Mouse (Mus musculus) C2C12 (cell line): ENCODE results near the gene Stpg4. TPM values are rescaled to one million over a fixed set of nuclear protein-coding genes. Genes with fewer than 3 reads are reported as not detected.

Experiments used
- H3K27me3 ChIP-seq: one replicate; pipeline ENCODE4 v1.6.1; 2011; ENCODE audit not compliant: control insufficient read depth, insufficient read depth, insufficient read length
- H3K36me3 ChIP-seq: one replicate; pipeline ENCODE4 v1.6.1; 2011; ENCODE audit not compliant: control insufficient read depth, insufficient read depth
- H3K4me3 ChIP-seq: one replicate; pipeline ENCODE4 v1.5.1; 2011; ENCODE audit warnings: mild to moderate bottlenecking, control low read depth; ENCODE audit not compliant: poor library complexity, insufficient read depth, severe bottlenecking
- H3K79me2 ChIP-seq: one replicate; pipeline ENCODE4 v1.6.1; 2011; ENCODE audit not compliant: control insufficient read depth, insufficient read depth
- H3K79me3 ChIP-seq: one replicate; pipeline ENCODE4 v1.6.1; 2011; ENCODE audit warnings: low read depth, control low read depth
- H3ac ChIP-seq: one replicate; pipeline ENCODE3; 2011; ENCODE audit warnings: low read depth; ENCODE audit not compliant: control insufficient read depth, insufficient read length
- CEBPB ChIP-seq: IDR thresholded peaks from one replicate; pipeline ENCODE4 v1.6.1; 2011; ENCODE audit warnings: low read depth, mild to moderate bottlenecking, control low read depth, moderate library complexity
- CTCF ChIP-seq: IDR thresholded peaks from one replicate; pipeline ENCODE4 v1.5.1; 2011; ENCODE audit not compliant: control insufficient read depth, insufficient read depth, insufficient read length
- FOSL1 ChIP-seq: IDR thresholded peaks from one replicate; pipeline ENCODE4 v1.8.0; 2011; ENCODE audit warnings: mild to moderate bottlenecking, low read length; ENCODE audit not compliant: poor library complexity, insufficient read depth, severe bottlenecking
- MAX ChIP-seq: IDR thresholded peaks from one replicate; pipeline ENCODE4 v1.6.1; 2011; ENCODE audit warnings: mild to moderate bottlenecking, control low read depth
- MYOD1 ChIP-seq: IDR thresholded peaks from one replicate; pipeline ENCODE4 v1.6.1; 2011; ENCODE audit warnings: low read depth; ENCODE audit not compliant: control insufficient read depth, insufficient read length
- MYOG ChIP-seq: IDR thresholded peaks from one replicate; pipeline ENCODE4 v1.6.1; 2011; ENCODE audit not compliant: control insufficient read depth, insufficient read length; ENCODE audit errors: extremely low read depth
- USF1 ChIP-seq: IDR thresholded peaks from one replicate; pipeline ENCODE4 v1.6.1; 2011; ENCODE audit warnings: low read depth, mild to moderate bottlenecking, control low read depth, moderate library complexity
- polyA plus RNA-seq: library from polyadenylated mRNA; unstranded; fragments of >200 nt; fragmentation: generic; extraction: Trizol; gene quantifications from one replicate; pipeline ENCODE4 v1.2.1, GENCODE M21; 2012; ENCODE audit warnings: missing spikeins

The Stpg4 gene
- polyA plus RNA-seq, 1 experiment = not detected

- Histone ChIP-seq H3K36me3 (no peaks in the 10 kb centered on the region), H3ac (no peak overlapping the region), H3K79me3 (no peaks in the 10 kb centered on the region), H3K4me3 (no peak overlapping the region), H3K79me2 (no peaks in the 10 kb centered on the region), H3K27me3 (no peaks in the 10 kb centered on the region)
- TF ChIP-seq MYOD1 (no peak), CTCF (no peak), FOSL1 (no peak), MYOG (no peak), CEBPB (no peak), USF1 (no peak), MAX (no peak)
Measured at GRCm38 (mm10) chr17:87356261-87356660, 71.3 kb downstream of the Stpg4 start.

DNA sequence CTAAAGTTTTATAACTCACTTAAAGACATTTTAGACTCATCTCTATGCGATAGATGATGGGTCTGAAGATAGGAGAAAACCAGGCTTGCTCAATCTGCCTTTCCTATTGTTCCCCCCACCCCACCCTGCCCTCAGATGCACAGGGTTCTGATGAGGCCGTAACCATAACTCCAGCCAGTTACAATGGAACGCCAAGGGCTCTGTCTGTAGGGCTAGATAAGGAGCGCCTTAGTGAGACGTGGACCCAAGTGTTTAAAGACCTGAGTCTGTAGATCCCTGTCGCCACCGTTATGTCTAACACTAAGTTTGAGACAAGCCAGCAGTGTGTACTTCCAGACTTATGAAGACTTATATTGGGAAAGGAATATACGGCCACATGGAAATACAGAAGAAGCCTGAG lies 72.1 kb downstream of the Stpg4 start:
- Histone ChIP-seq H3K36me3 (no peaks in the 10 kb centered on the region), H3K79me2 (no peaks in the 10 kb centered on the region), H3K79me3 (no peaks in the 10 kb centered on the region), H3K4me3 (no peak overlapping the region), H3K27me3 (no peaks in the 10 kb centered on the region), H3ac (no peak overlapping the region)
- no peak for TF ChIP-seq USF1
- no peak for TF ChIP-seq MYOG
- no peak for TF ChIP-seq FOSL1
- no peak for TF ChIP-seq CTCF
- no peak for TF ChIP-seq MAX
- TF ChIP-seq CEBPB = no peak
- no peak for TF ChIP-seq MYOD1

- TF ChIP-seq CTCF (no peak), MAX (no peak), MYOD1 (peak; percentile 58), USF1 (no peak)
- Histone ChIP-seq H3K27me3 (no peaks in the 10 kb centered on the region), H3K79me2 (no peaks in the 10 kb centered on the region), H3K36me3 (no peaks in the 10 kb centered on the region), H3K4me3 (no peak overlapping the region), H3ac (no peak overlapping the region), H3K79me3 (no peaks in the 10 kb centered on the region)
Measured at GRCm38 (mm10) chr17:87353745-87354320, 73.7 kb downstream of the Stpg4 start.

- H3ac ChIP-seq = no peak overlapping the region
- H3K36me3 ChIP-seq = no peaks in the 10 kb centered on the region
- H3K79me2 ChIP-seq = no peaks in the 10 kb centered on the region
- TF ChIP-seq CTCF (no peak), FOSL1 (no peak), MAX (no peak), CEBPB (no peak), MYOD1 (no peak), USF1 (no peak), MYOG (no peak)
- no peaks in the 10 kb centered on the region for H3K79me3 ChIP-seq
- H3K4me3 ChIP-seq = no peak overlapping the region
- no peaks in the 10 kb centered on the region for H3K27me3 ChIP-seq
Measured at GRCm38 (mm10) chr17:87352898-87353225, 74.7 kb downstream of the Stpg4 start.

- TF ChIP-seq MYOD1 (no peak), USF1 (no peak), MYOG (no peak)
- Histone ChIP-seq H3K36me3 (no peaks in the 10 kb centered on the region), H3ac (no peak overlapping the region), H3K79me2 (no peaks in the 10 kb centered on the region), H3K27me3 (no peaks in the 10 kb centered on the region), H3K79me3 (no peaks in the 10 kb centered on the region), H3K4me3 (no peak overlapping the region)
Measured at GRCm38 (mm10) chr17:87352106-87352897, 75.2 kb downstream of the Stpg4 start.

- H3K79me3 ChIP-seq = no peaks in the 10 kb centered on the region
- H3K4me3 ChIP-seq = no peak overlapping the region
Measured at GRCm38 (mm10) chr17:87351241-87352105, 76.1 kb downstream of the Stpg4 start.

More at GRCm38 (mm10) chr17:87351241-87352105, 76.1 kb downstream of the Stpg4 start:
- no peaks in the 10 kb centered on the region for H3K27me3 ChIP-seq
- H3K36me3 ChIP-seq = no peaks in the 10 kb centered on the region
- no peak overlapping the region for H3ac ChIP-seq
- H3K79me2 ChIP-seq = no peaks in the 10 kb centered on the region
- TF ChIP-seq MAX (no peak), MYOG (no peak), MYOD1 (no peak), CEBPB (no peak), FOSL1 (no peak), CTCF (no peak), USF1 (no peak)
